Mouse (Mus musculus) heart, embryonic 16.5 days (tissue): ENCODE measurements around the gene Rmdn2. TPM values are rescaled to one million over a fixed set of nuclear protein-coding genes. Genes with fewer than 3 reads are reported as not detected.
A peak's percentile ranks its signal among the peaks of the same experiment; 100 is the strongest.

ENCODE experiments used
- ATAC-seq: fragments of 200-750 bp; cut with Nextera tagmentation; replicated peaks from 2 replicates; pipeline ENCODE4 v1.8.0; 2017; ENCODE audit warnings: moderate number of reproducible peaks; ENCODE audit not compliant: insufficient read depth, low FRiP score; ENCODE audit errors: extremely low read depth
- H3K27ac ChIP-seq: fragments of 300-500 bp; sonication (generic); 2 replicates; pipeline ENCODE4 v1.5.1; 2014; ENCODE audit warnings: mild to moderate bottlenecking, low read length, control low read depth, moderate library complexity
- H3K27me3 ChIP-seq: fragments of 300-500 bp; sonication (generic); 2 replicates; pipeline ENCODE4 v1.6.1; 2014; ENCODE audit warnings: low read length, mixed read lengths; ENCODE audit not compliant: control insufficient read depth, insufficient read depth
- H3K36me3 ChIP-seq: fragments of 300-500 bp; sonication (generic); 2 replicates; pipeline ENCODE4 v1.6.1; 2014; ENCODE audit not compliant: control insufficient read depth, insufficient read depth
- H3K4me1 ChIP-seq: fragments of 300-500 bp; sonication (generic); 2 replicates; pipeline ENCODE4 v1.6.1; 2014; ENCODE audit warnings: low read length, mixed read lengths; ENCODE audit not compliant: control insufficient read depth, insufficient read depth
- H3K4me2 ChIP-seq: fragments of 300-500 bp; sonication (generic); 2 replicates; pipeline ENCODE4 v1.6.1; 2014; ENCODE audit warnings: low read depth, mild to moderate bottlenecking, control low read depth, low read length
- H3K4me3 ChIP-seq: fragments of 300-500 bp; sonication (generic); 2 replicates; pipeline ENCODE4 v1.5.1; 2014; ENCODE audit warnings: mild to moderate bottlenecking, control low read depth, low read length
- H3K9ac ChIP-seq: fragments of 300-500 bp; sonication (generic); 2 replicates; pipeline ENCODE4 v1.6.1; 2014; ENCODE audit warnings: low read length, control low read depth
- H3K9me3 ChIP-seq: fragments of 300-500 bp; sonication (generic); replicated peaks from 2 replicates; pipeline ENCODE4 v1.6.1; 2016; ENCODE audit warnings: low read length; ENCODE audit not compliant: control insufficient read depth
- WGBS: fragments of 180-500 bp; shearing (Covaris S2); extraction: QIAGEN DNeasy Blood & Tissue Kit; methylation state at CpG from one replicate; pipeline ENCODE4 v1.1.7; 2014; 5-methylcytosine and 5-hydroxymethylcytosine counted together
- polyA plus RNA-seq: library from polyadenylated mRNA; unstranded; fragments of >200 nt; fragmentation: Nextera tagmentation; extraction: Ambion mirVana; gene quantifications from 2 replicates; pipeline ENCODE4 v1.2.1, GENCODE M21; 2015

Rmdn2 gene
- polyA plus RNA-seq, 1 experiment from 2014 or later: 11.7 TPM

GRCm38 (mm10) chr17:79705671-79706455 lies 94.2 kb downstream of the Rmdn2 start:
- 69% methylated on average over 9 of the region's 9 CpGs for WGBS
- H3K27ac ChIP-seq: no peak overlapping the region
- no peaks in the 10 kb centered on the region for H3K9me3 ChIP-seq
- H3K4me1 ChIP-seq: no peaks in the 10 kb centered on the region
- H3K9ac ChIP-seq: no peak overlapping the region
- no peak overlapping the region for H3K4me3 ChIP-seq
- H3K4me2 ChIP-seq: no peak overlapping the region
- ATAC-seq: no peak
- no peaks in the 10 kb centered on the region for H3K36me3 ChIP-seq
- peaks cover 5% of the 10 kb centered on the region for H3K27me3 ChIP-seq

GRCm38 (mm10) chr17:79708168-79708567 lies 96.5 kb downstream of the Rmdn2 start:
- ATAC-seq: 0 out of 2 replicates have a peak, but pooled peaks have one; percentile 41
- Histone ChIP-seq H3K36me3 (no peaks in the 10 kb centered on the region), H3K27me3 (peaks cover 22% of the 10 kb centered on the region), H3K4me1 (peaks cover 4% of the 10 kb centered on the region), H3K9me3 (no peaks in the 10 kb centered on the region), H3K4me2 (0 out of 2 replicates have a peak overlapping the region, but pooled peaks have one; percentile 9), H3K9ac (no peak overlapping the region), H3K27ac (0 out of 2 replicates have a peak overlapping the region, but pooled peaks have one; percentile 37), H3K4me3 (no peak overlapping the region)
- WGBS: 29% methylated on average over 7 of the region's 7 CpGs

- Histone ChIP-seq H3K9me3 (no peaks in the 10 kb centered on the region), H3K27me3 (peaks cover 37% of the 10 kb centered on the region), H3K36me3 (no peaks in the 10 kb centered on the region), H3K4me3 (no peak overlapping the region), H3K27ac (no peak overlapping the region), H3K9ac (no peak overlapping the region), H3K4me2 (no peak overlapping the region), H3K4me1 (peaks cover 18% of the 10 kb centered on the region)
- no peak for ATAC-seq
- 68% methylated on average over 1 of the region's 1 CpGs for WGBS
Observed at GRCm38 (mm10) chr17:79709718-79710117, 98.1 kb downstream of the Rmdn2 start.

GRCm38 (mm10) chr17:79710246-79710842 lies 98.7 kb downstream of the Rmdn2 start:
- Histone ChIP-seq H3K36me3 (no peaks in the 10 kb centered on the region), H3K27me3 (peaks cover 42% of the 10 kb centered on the region), H3K4me2 (no peak overlapping the region), H3K27ac (no peak overlapping the region), H3K4me3 (no peak overlapping the region), H3K4me1 (peaks cover 24% of the 10 kb centered on the region), H3K9me3 (no peaks in the 10 kb centered on the region), H3K9ac (no peak overlapping the region)
- WGBS: 30% methylated on average over 15 of the region's 15 CpGs
- no peak for ATAC-seq

- Histone ChIP-seq H3K27me3 (peaks cover 45% of the 10 kb centered on the region), H3K36me3 (no peaks in the 10 kb centered on the region), H3K4me3 (no peak overlapping the region), H3K9ac (no peak overlapping the region), H3K27ac (no peak overlapping the region), H3K9me3 (no peaks in the 10 kb centered on the region), H3K4me2 (no peak overlapping the region), H3K4me1 (peaks cover 24% of the 10 kb centered on the region)
- no peak for ATAC-seq
- WGBS: 26% methylated on average over 6 of the region's 6 CpGs
Observed at GRCm38 (mm10) chr17:79711944-79712343, 100.3 kb downstream of the Rmdn2 start.

- Histone ChIP-seq H3K27me3 (peaks cover 47% of the 10 kb centered on the region), H3K36me3 (no peaks in the 10 kb centered on the region), H3K9ac (no peak overlapping the region), H3K27ac (no peak overlapping the region), H3K4me3 (no peak overlapping the region), H3K4me1 (peaks cover 24% of the 10 kb centered on the region), H3K9me3 (no peaks in the 10 kb centered on the region), H3K4me2 (no peak overlapping the region; the same call in 1 of the 2 replicates)
- no peak for ATAC-seq
- WGBS: 19% methylated on average over 9 of the region's 9 CpGs
Observed at GRCm38 (mm10) chr17:79712536-79712935, 100.9 kb downstream of the Rmdn2 start.

- Histone ChIP-seq H3K27me3 (peaks cover 51% of the 10 kb centered on the region), H3K9me3 (no peaks in the 10 kb centered on the region), H3K9ac (peak overlapping the region; percentile 21), H3K4me1 (peaks cover 24% of the 10 kb centered on the region), H3K4me3 (peak overlapping the region; percentile 54), H3K27ac (no peak overlapping the region), H3K4me2 (peak overlapping the region; percentile 92), H3K36me3 (no peaks in the 10 kb centered on the region)
- WGBS: under 1% methylated on average over 24 of the region's 24 CpGs
- ATAC-seq: no peak
Observed at GRCm38 (mm10) chr17:79713276-79713642, 101.6 kb downstream of the Rmdn2 start.

GRCm38 (mm10) chr17:79713643-79714367 lies 102.1 kb downstream of the Rmdn2 start:
- Histone ChIP-seq H3K27ac (no peak overlapping the region), H3K27me3 (peaks cover 51% of the 10 kb centered on the region), H3K36me3 (no peaks in the 10 kb centered on the region), H3K9me3 (no peaks in the 10 kb centered on the region), H3K4me2 (peak overlapping the region; percentile 92), H3K4me1 (peaks cover 24% of the 10 kb centered on the region), H3K9ac (peak overlapping the region; percentile 21), H3K4me3 (peak overlapping the region; percentile 54)
- 1% methylated on average over 63 of the region's 63 CpGs for WGBS
- no peak; the same call in 1 of the 2 replicates for ATAC-seq
